Mouse (Mus musculus) megakaryocyte-erythroid progenitor cell, adult 5 weeks (primary cell): ENCODE measurements around the gene Bbof1. TPM values are rescaled to one million over a fixed set of nuclear protein-coding genes. Genes with fewer than 3 reads are reported as not detected.

Experiments used
- polyA plus RNA-seq: library from polyadenylated mRNA; stranded (reverse); fragments of >175 nt; gene quantifications from 2 replicates; pipeline ENCODE4 v1.2.3, GENCODE M21; 2012

Gene Bbof1
- polyA plus RNA-seq, result 1.1 and 1.7 TPM in 2 replicates

DNA sequence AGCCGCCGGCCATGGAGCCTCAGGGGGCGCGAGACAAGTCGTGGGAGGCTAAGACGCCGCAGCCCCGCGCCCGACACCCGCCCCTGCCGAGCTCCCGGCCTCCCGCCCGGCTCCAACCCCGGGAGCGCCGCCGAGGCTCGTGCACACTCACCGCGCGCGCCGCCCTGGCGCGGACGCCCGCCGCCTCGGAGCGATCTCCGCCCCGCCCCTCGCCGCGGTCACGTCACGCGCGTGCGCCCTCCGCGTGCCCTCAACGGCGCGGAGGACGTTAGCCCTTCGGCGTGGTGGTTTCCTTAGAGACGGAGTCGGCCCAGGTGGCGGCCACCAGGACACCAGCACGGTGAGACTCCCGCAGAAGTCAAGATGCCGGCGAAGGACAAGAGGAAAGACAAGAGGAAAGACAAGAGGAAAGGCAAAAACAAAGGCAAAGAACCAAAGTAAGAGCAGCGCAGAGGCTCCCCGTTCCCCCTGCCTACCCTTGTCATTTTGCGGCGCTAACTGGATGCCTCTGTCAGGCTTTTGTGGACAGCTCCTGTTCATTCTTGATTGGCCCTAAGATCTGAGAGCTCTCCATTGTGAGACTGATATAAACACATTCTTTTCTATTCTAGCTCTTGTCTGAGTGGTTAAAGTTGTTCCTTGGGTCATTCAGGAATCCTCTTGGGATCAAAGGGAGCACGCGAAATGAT lies at the start of gene Bbof1, which contains the start of gene Entpd5:
Gene Bbof1 (plus strand): TSS at position 253 of the 689 bp plus-strand sequence.
Gene Entpd5 (minus strand): TSS at position 211 of the 689 bp plus-strand sequence.

DNA sequence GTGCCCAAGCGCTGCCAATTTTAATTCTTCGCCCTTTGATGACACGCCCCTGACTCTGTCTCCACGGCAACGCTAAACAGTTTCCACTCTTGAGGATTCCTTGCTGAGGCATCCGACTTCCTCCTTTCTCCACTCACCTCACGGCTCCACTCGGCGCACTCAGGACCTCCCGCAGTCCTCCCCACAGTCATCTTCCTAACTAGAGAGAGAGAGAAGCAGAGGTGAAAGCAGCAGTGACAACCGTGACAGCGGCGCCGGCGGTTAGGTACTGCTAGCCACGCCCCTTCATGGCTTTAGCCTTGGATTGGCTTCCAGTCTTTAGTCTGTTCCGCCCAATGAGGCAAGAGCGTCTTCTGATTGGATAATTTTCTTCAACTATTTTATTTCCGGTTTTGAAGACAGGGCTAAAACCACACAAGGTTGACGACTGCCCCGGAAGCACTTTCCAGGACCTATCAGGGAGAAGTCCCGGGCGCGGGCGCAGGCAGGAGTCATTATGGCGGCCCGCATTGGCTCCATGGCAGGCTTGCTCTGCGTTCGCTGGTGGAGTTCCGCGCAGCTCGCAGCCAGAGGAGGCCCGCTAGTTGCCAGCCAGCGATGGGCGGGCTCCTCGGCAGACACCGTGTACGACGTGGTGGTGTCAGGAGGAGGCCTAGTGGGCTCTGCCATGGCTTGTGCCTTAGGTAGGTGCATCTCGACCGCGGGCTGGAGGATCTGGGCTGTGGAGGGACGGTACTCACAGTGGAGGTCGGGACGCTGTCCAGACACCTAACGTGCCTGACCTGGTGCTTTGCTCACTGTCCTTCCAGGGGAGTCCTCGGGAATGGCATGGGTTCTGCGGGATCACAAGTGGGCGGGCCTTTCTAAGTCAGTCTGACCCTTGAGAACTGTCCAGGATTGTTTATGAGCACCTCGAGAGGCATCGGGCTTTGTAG lies 47.0 kb upstream of the Bbof1 start, which contains the start of the genes Coq6 and Fam161b:
Gene Coq6 (plus strand): TSS at position 103 of the 935 bp plus-strand sequence.
Gene Fam161b (minus strand): TSS at position 279 of the 935 bp plus-strand sequence.

DNA sequence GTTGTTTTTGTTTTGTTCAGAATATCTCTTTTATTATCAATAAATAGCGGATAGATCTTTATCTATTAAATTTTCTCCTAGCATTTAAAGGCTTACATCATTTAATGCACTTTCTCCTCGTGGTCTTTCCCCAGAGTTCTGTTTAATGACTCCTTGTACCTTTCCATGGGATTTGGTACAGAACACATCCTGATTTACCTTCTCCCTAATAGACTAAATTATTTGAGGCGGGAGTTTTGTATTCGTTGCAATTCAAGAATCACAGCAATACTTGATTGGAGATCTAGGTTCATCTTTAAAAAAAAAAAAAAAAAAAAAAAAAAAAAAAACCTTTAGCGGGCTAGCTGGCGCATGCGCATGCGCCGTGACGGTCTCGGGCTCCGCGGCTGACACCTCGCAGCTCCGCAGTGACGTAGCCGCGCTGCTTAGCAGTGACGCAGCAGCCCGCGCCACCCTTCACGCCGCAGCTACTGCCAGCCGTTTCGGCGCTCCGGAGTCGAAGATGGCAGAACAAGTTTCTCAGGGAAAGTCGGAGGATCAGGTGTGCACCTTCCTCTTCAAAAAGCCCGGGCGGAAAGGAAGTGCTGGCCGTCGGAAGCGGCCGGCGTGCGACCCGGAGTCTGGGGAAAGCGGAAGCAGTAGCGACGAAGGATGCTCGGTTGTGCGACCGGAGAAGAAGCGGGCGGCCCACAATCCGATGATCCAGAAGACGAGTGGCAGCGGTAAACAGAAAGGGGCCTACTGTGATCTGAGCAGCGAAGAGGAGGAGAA lies 8.1 kb downstream of the Bbof1 start, which contains the start of gene Rnf113a2:
Gene Rnf113a2 (plus strand): TSS at position 363 of the 771 bp plus-strand sequence.

DNA sequence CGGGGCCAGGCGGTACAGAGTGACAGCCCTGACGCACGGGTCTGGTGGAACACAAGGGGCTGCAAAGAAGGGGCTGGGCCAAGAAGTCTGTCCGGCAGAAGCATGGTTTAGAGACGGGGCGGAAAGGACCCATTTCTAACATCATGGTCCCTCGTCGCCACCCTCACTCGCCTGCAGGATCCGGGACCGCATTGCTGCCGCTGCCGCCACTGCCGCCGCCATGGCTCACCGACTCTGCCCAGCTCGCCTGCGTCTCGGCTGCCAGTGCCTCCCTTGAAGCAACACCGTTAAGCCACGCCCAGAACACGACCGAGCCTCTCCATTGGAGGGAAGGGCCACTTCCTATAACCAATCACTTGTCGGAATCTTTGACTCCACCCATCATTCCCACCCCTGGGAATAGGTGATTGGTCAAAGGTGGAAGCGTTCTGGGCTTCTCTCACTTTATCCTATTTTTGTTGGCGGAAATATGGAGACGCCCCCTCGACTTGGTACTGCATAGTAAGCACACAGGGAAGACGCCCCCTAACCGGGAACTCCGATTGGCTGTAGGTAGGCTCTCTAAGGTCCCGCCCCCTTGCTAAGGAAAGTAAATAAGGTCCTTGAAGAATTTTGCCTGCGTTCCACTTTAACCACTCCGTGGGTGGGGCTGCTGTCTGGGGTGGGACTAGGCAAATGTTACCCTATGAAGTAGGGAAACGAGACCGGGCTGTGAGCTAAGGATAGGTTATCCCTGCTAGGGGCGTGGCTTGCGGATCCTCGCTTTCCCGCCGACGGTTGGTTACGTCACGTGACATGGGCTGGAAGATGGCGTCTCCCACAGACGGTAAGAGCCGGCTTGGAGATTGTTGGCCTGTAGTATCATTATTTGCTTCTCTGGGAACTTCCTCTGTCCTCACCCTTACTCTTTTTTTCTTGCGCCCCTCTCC lies 42.1 kb downstream of the Bbof1 start, which contains the start of the genes Aldh6a1 and Lin52:
Gene Aldh6a1 (minus strand): TSS at position 287 of the 929 bp plus-strand sequence.
Gene Lin52 (plus strand): TSS at position 705 of the 929 bp plus-strand sequence.

Other genes starting within 250 kb of the Bbof1 start
- gene Elmsan1, start 190.2 kb upstream of the Bbof1 start, polyA plus RNA-seq, result 73.5 and 102 TPM in 2 replicates
- gene Ptgr2, start 123.8 kb upstream of the Bbof1 start, polyA plus RNA-seq, result 2.2 and 4.7 TPM in 2 replicates
- 1.6 and 3.0 TPM in 2 replicates for gene Zfp410, start 92.2 kb upstream of the Bbof1 start, polyA plus RNA-seq
- 9.3 and 10.3 TPM in 2 replicates for gene Coq6, start 47.4 kb upstream of the Bbof1 start, polyA plus RNA-seq
- gene Fam161b, start 47.2 kb upstream of the Bbof1 start, polyA plus RNA-seq, result 0.27 and 0.35 TPM in 2 replicates
- gene Entpd5, start within 50 bp of the Bbof1 start, polyA plus RNA-seq, result 3.1 and 3.5 TPM in 2 replicates
- gene Rnf113a2, start 8.1 kb downstream of the Bbof1 start, polyA plus RNA-seq, result 31.4 and 37.9 TPM in 2 replicates
- 1.2 and 1.5 TPM in 2 replicates for gene Aldh6a1, start 41.9 kb downstream of the Bbof1 start, polyA plus RNA-seq
- gene Lin52, start 42.4 kb downstream of the Bbof1 start, polyA plus RNA-seq, result 0.70 and 0.90 TPM in 2 replicates
- not detected in 2 replicates for gene Vsx2, start 160.7 kb downstream of the Bbof1 start, polyA plus RNA-seq
- 3.3 and 4.1 TPM in 2 replicates for gene Abcd4, start 208.3 kb downstream of the Bbof1 start, polyA plus RNA-seq
- gene Vrtn, start 231.9 kb downstream of the Bbof1 start, polyA plus RNA-seq, result not detected in 2 replicates